Mouse (Mus musculus) forelimb bud, embryonic 11.5 days (tissue): ENCODE measurements around the gene Mcf2.

Experiments
- DNase-seq: peaks from one replicate; pipeline ENCODE4 v3.0.0-alpha.2; 2012; ENCODE audit warnings: low read depth, low spot score

The Mcf2 gene

GRCm38 (mm10) chrX:60178744-60179458 is at the start of gene Mcf2:
Mcf2 (minus strand) TSS chrX:60179089.
- no peak for DNase-seq

- DNase-seq = no peak
Observed at GRCm38 (mm10) chrX:60187726-60188125, 8.8 kb upstream of the Mcf2 start.

- no peak for DNase-seq
Observed at GRCm38 (mm10) chrX:60182611-60183010, 3.7 kb upstream of the Mcf2 start.

GRCm38 (mm10) chrX:60178025-60178743 is 705 bp downstream of the Mcf2 start:
- no peak for DNase-seq

- no peak for DNase-seq
Observed at GRCm38 (mm10) chrX:60170106-60170505, 8.8 kb downstream of the Mcf2 start.

GRCm38 (mm10) chrX:60169511-60169910 is 9.4 kb downstream of the Mcf2 start:
- DNase-seq = no peak

GRCm38 (mm10) chrX:60168796-60169195 is 10.1 kb downstream of the Mcf2 start:
- DNase-seq = no peak

- peak; percentile 0 for DNase-seq
Observed at GRCm38 (mm10) chrX:60147268-60147974, 31.5 kb downstream of the Mcf2 start.

- DNase-seq = no peak
Observed at GRCm38 (mm10) chrX:60075359-60075758, 103.5 kb downstream of the Mcf2 start.

GRCm38 (mm10) chrX:60055185-60055584 is 123.7 kb downstream of the Mcf2 start:
- no peak for DNase-seq

- DNase-seq = no peak
Observed at GRCm38 (mm10) chrX:60054745-60055144, 124.1 kb downstream of the Mcf2 start.

- DNase-seq = peak; percentile 19
Observed at GRCm38 (mm10) chrX:60026654-60027053, 152.2 kb downstream of the Mcf2 start.

GRCm38 (mm10) chrX:60021595-60021994 is 157.3 kb downstream of the Mcf2 start:
- no peak for DNase-seq

- DNase-seq = no peak
Observed at GRCm38 (mm10) chrX:60021007-60021406, 157.9 kb downstream of the Mcf2 start.

GRCm38 (mm10) chrX:60014588-60014987 is 164.3 kb downstream of the Mcf2 start:
- DNase-seq = no peak

- peak; percentile 4 for DNase-seq
Observed at GRCm38 (mm10) chrX:60013084-60013676, 165.7 kb downstream of the Mcf2 start.
